ENCODE assay signal across 8 mouse cellular contexts in genomic region chr1:83870853-83871567, GRCm38 (mm10).
DNase-seq lines count a peak whose midpoint lies in the region; ATAC-seq lines count a peak whose summit lies in the region.

No protein-coding gene starts in this region.

- H3K4me1 ChIP-seq in forebrain, embryonic 14.5 days (ENCODE audit: control insufficient read depth, insufficient read depth, low read length) = no peaks in the 10 kb centered on the region
- H3K4me1 ChIP-seq in limb, embryonic 10.5 days = peaks cover 21% of the 10 kb centered on the region

- H3K4me3 ChIP-seq in forebrain, embryonic 14.5 days (ENCODE audit: low read depth, low read length) = no peak overlapping the region
- no peak overlapping the region for H3K4me3 ChIP-seq in limb, embryonic 10.5 days

- H3K4me2 ChIP-seq in forebrain, embryonic 14.5 days (ENCODE audit: low read length) = no peak overlapping the region

- no peaks in the 10 kb centered on the region for H3K9me3 ChIP-seq in forebrain, embryonic 14.5 days (replicated peaks; ENCODE audit: control insufficient read depth, low read length)
- H3K9me3 ChIP-seq in limb, embryonic 10.5 days (replicated peaks) = no peaks in the 10 kb centered on the region

- no peaks in the 10 kb centered on the region for H3K36me3 ChIP-seq in forebrain, embryonic 14.5 days (ENCODE audit: control insufficient read depth, insufficient read depth, low read length)
- H3K36me3 ChIP-seq in limb, embryonic 10.5 days = no peaks in the 10 kb centered on the region

- DNase-seq in layer of hippocampus, adult 11-12 months (ENCODE audit: low spot score) = peak; percentile 3
- DNase-seq in layer of hippocampus, adult 9-10 months (ENCODE audit: low spot score) = no peak
- peak; percentile 43 for DNase-seq in forebrain, embryonic 14.5 days (ENCODE audit: low spot score)
- DNase-seq in limb, embryonic 10.5 days (ENCODE audit: low spot score) = peak; percentile 81
- peak; percentile 25 to 45 for DNase-seq in right cerebral cortex, postnatal 10 days (ENCODE audit: low spot score in 2 of 2)
- DNase-seq in urinary bladder, postnatal 10 days (ENCODE audit: low spot score) = no peak

- H3K27me3 ChIP-seq in forebrain, embryonic 14.5 days (replicated peaks; ENCODE audit: control insufficient read depth, insufficient read depth, low read length) = no peaks in the 10 kb centered on the region
- peaks cover 59% of the 10 kb centered on the region for H3K27me3 ChIP-seq in limb, embryonic 10.5 days (ENCODE audit: low read depth, poor library complexity, severe bottlenecking)

- ATAC-seq in forebrain, embryonic 14.5 days = peak; percentile 77
- ATAC-seq in inflammation-experienced regulatory T-cells, adult 6 months = no peak
- no peak for ATAC-seq in activated CD4-positive, CD25-positive, alpha-beta regulatory T cell, adult 4 months

- WGBS in forebrain, embryonic 14.5 days = 65% methylated on average over 5 of the region's 5 CpGs
- WGBS in limb, embryonic 10.5 days = 18% methylated on average over 5 of the region's 5 CpGs

- H3K9ac ChIP-seq in forebrain, embryonic 14.5 days (ENCODE audit: low read length) = no peak overlapping the region

- H3K27ac ChIP-seq in forebrain, embryonic 14.5 days (ENCODE audit: low read depth, low read length) = no peak overlapping the region
- no peak overlapping the region for H3K27ac ChIP-seq in limb, embryonic 10.5 days

Comparison
In these comparisons a context has a peak if more than half of its experiments do, and no peak if none do; other contexts are left out.
1. DNase-seq: peak in layer of hippocampus, adult 11-12 months (single experiment), forebrain, embryonic 14.5 days (single experiment), limb, embryonic 10.5 days (single experiment) and right cerebral cortex, postnatal 10 days (2 of 2); none in layer of hippocampus, adult 9-10 months (single experiment) and urinary bladder, postnatal 10 days (single experiment).